Mouse (Mus musculus): ENCODE results near the gene 1810009J06Rik. TPM values are rescaled to one million over a fixed set of nuclear protein-coding genes. Genes with fewer than 3 reads are reported as not detected.
"Not testable (repeated sequence)": the region's sequence is repeated elsewhere in the genome, so short reads cannot be mapped to it uniquely, and the experiment has no call there.

1810009J06Rik gene
- not detected for total RNA-seq (2021)
- long read RNA-seq, experiment 1: 0 reads
- long read RNA-seq, experiment 2: 0 reads

- not testable (repeated sequence) for DNase-seq (ENCODE audit: low spot score in 2 of 2); H3K27ac ChIP-seq; H3K4me3 ChIP-seq
These were observed at the start of gene 1810009J06Rik for GRCm38 (mm10) chr6:40964454-40964853. 1810009J06Rik (plus strand) TSS chr6:40964754.

GRCm38 (mm10) chr6:40919954-40920353 lies 44.6 kb upstream of the 1810009J06Rik start:
- no peak for DNase-seq (ENCODE audit: low spot score in 2 of 2)
- H3K4me3 ChIP-seq: no peak overlapping the region
- no peak for TF ChIP-seq CTCF (conservative IDR thresholded peaks at IDR 0.05)
- H3K27ac ChIP-seq: no peak overlapping the region

DNA sequence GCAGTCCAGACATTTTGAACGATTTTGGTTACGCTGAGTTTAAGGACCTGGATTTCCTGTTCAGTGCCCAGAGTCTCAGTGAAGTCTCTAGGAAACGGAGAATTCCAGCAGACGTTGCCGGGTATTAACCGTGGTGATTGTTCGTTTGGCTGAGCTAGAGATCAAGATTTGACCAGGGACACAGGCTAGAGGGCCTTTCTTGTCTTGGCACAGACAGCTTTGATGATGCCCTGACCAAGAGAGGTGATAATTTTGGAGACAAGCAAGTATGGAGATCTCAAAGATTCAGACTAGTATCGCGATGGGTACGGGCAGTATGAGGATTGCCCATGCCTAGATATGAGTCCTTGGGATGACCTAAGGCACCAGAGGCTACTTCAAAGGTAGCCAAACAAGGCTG lies 24.1 kb upstream of the 1810009J06Rik start, which contains the start of gene 1700074P13Rik:
Gene 1700074P13Rik (minus strand): TSS at position 101 of the 400 bp plus-strand sequence.
- H3K27ac ChIP-seq: no peak within 1 kb of the TSS
- no peak for DNase-seq (ENCODE audit: low spot score in 2 of 2)
- TF ChIP-seq CTCF (conservative IDR thresholded peaks at IDR 0.05): no peak
- H3K4me3 ChIP-seq: no peak within 1 kb of the TSS

GRCm38 (mm10) chr6:40951770-40952169 lies 12.8 kb upstream of the 1810009J06Rik start, which contains the start of gene Gm4744:
Gm4744 (minus strand) TSS chr6:40951870.
- no peak for DNase-seq (ENCODE audit: low spot score in 2 of 2)
- TF ChIP-seq CTCF (conservative IDR thresholded peaks at IDR 0.05): no peak
- Histone ChIP-seq H3K4me3 (no peak within 1 kb of the TSS), H3K27ac (no peak within 1 kb of the TSS)

DNA sequence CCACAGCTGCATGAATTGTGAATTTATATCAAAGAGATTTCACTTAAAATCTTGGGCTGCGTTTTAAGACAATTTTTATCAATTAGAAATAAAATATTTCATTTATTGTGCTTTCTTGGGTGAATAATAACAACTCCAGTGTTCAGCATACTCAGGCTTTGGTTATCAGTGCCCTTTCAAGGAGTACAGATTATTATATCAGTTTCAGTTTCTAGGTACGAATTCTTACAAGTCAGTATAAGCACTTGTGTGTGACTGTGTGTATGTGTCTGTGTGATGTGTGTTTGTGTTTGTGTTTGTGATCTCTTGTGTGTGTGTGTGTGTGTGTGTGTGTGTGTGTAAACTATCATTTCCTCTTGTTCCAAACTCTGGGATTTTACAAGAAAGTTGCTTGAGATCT lies 10.8 kb upstream of the 1810009J06Rik start:
- DNase-seq (ENCODE audit: low spot score in 2 of 2): no peak
- no peak overlapping the region for H3K4me3 ChIP-seq
- no peak for TF ChIP-seq CTCF (conservative IDR thresholded peaks at IDR 0.05)

DNA sequence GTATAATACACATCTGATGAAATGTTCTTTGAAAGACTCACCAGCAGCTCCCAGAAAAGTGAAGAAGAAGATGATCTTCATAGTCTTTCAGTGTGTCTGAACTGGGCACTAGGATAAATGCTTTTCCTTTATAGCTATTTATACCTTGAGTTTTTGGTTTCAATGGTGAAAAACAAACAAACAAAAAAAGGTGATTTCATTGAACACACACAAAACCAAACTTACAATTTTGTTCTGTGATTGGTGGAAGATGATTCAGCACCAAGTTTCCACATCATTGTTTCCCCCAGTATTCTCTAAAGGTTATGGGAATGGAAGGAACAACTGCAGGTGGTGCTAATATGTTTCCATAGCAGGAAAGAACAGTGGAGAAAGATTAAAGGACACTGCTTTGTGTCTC lies 34.8 kb downstream of the 1810009J06Rik start, which contains the start of gene Gm2663:
Gene Gm2663 (minus strand): TSS at position 101 of the 400 bp plus-strand sequence.
- not testable (repeated sequence) for DNase-seq (ENCODE audit: low spot score in 2 of 2); H3K27ac ChIP-seq

More for the DNA sequence above, 10.8 kb upstream of the 1810009J06Rik start:
- H3K27ac ChIP-seq: no peak overlapping the region

GRCm38 (mm10) chr6:41015065-41015464 lies 50.5 kb downstream of the 1810009J06Rik start:
- Histone ChIP-seq H3K27ac (no peak overlapping the region), H3K4me3 (no peak overlapping the region)
- DNase-seq (ENCODE audit: low spot score in 2 of 2): no peak
- TF ChIP-seq CTCF (conservative IDR thresholded peaks at IDR 0.05): peak; percentile 51

More for the DNA sequence above, 34.8 kb downstream of the 1810009J06Rik start, which contains the start of gene Gm2663:
- not testable (repeated sequence) for H3K4me3 ChIP-seq

Other genes with a start within 250 kb of the 1810009J06Rik start
- gene Moxd2, start 77.3 kb upstream of the 1810009J06Rik start, total RNA-seq (2021): not detected
- gene Prss58, start 64.4 kb upstream of the 1810009J06Rik start, total RNA-seq (2021): not detected
- gene 1700074P13Rik, start 24.2 kb upstream of the 1810009J06Rik start, total RNA-seq (2021): not detected
- gene Gm4744, start 12.9 kb upstream of the 1810009J06Rik start, total RNA-seq (2021): not detected
- not detected for gene Gm2663, start 34.7 kb downstream of the 1810009J06Rik start, total RNA-seq (2021)
- not detected for gene 2210010C04Rik, start 70.8 kb downstream of the 1810009J06Rik start, total RNA-seq (2021)